Mouse (Mus musculus): Measurements from ENCODE around the gene Olfr527.

Gene Olfr527

GRCm38 (mm10) chr7:140333717-140334116, at the start of gene Olfr527:
Gene Olfr527 (plus strand): TSS chr7:140334017.
- no peak for DNase-seq

- DNase-seq = no peak
Observed at GRCm38 (mm10) chr7:140295746-140296145, 38.1 kb upstream of the Olfr527 start.

- DNase-seq = no peak
Observed at GRCm38 (mm10) chr7:140296876-140297275, 36.9 kb upstream of the Olfr527 start.

- DNase-seq = no peak
Observed at GRCm38 (mm10) chr7:140299416-140299815, 34.4 kb upstream of the Olfr527 start.

- DNase-seq = peak; percentile 79
Observed at GRCm38 (mm10) chr7:140319861-140320385, 13.9 kb upstream of the Olfr527 start.

- DNase-seq = no peak
Observed at GRCm38 (mm10) chr7:140320558-140320957, 13.3 kb upstream of the Olfr527 start, which contains the start of gene Olfr525. Gene Olfr525 (plus strand): TSS chr7:140320858.

GRCm38 (mm10) chr7:140321135-140321534, 12.7 kb upstream of the Olfr527 start:
- DNase-seq = no peak

GRCm38 (mm10) chr7:140329766-140330304, 4.0 kb upstream of the Olfr527 start:
- DNase-seq = no peak

GRCm38 (mm10) chr7:140361571-140361970, 27.8 kb downstream of the Olfr527 start, which contains the start of gene Olfr60:
Gene Olfr60 (minus strand): TSS chr7:140361671.
- no peak for DNase-seq

GRCm38 (mm10) chr7:140374300-140374699, 40.5 kb downstream of the Olfr527 start:
- DNase-seq = no peak

- DNase-seq = no peak
Observed at GRCm38 (mm10) chr7:140376231-140376630, 42.4 kb downstream of the Olfr527 start, which contains the start of gene Olfr530. Gene Olfr530 (minus strand): TSS chr7:140376331.

- DNase-seq = no peak
Observed at GRCm38 (mm10) chr7:140376911-140377310, 43.1 kb downstream of the Olfr527 start.

Measured in kidney, adult 9 months (tissue).